Mouse (Mus musculus) liver, adult 2 months (tissue): ENCODE results near the gene Sox6. TPM values are rescaled to one million over a fixed set of nuclear protein-coding genes. Genes with fewer than 3 reads are reported as not detected.
A peak's percentile ranks its signal among the peaks of the same experiment; 100 is the strongest.

Source experiments
- DNase-seq: peaks from one replicate; pipeline ENCODE4 v3.0.0-alpha.2; 2011; ENCODE audit warnings: low read depth, low spot score; ENCODE audit errors: extremely low read depth
- H3K27ac ChIP-seq: fragments of 200-500 bp; replicated peaks from 2 replicates; pipeline ENCODE4 v1.5.1; 2012; ENCODE audit warnings: low read depth, mild to moderate bottlenecking, control low read depth, inconsistent platforms, low read length; ENCODE audit not compliant: insufficient read depth
- H3K27me3 ChIP-seq: fragments of 200-500 bp; 2 replicates; pipeline ENCODE4 v1.6.1; 2012; ENCODE audit warnings: mild to moderate bottlenecking, moderate library complexity, low read length, inconsistent platforms; ENCODE audit not compliant: control insufficient read depth, insufficient read depth
- H3K36me3 ChIP-seq: fragments of 200-500 bp; 2 replicates; pipeline ENCODE4 v1.6.1; 2012; ENCODE audit warnings: low read length, inconsistent platforms; ENCODE audit not compliant: control insufficient read depth, insufficient read depth
- H3K4me1 ChIP-seq: fragments of 200-500 bp; 2 replicates; pipeline ENCODE4 v1.6.1; 2011; ENCODE audit warnings: low read length; ENCODE audit not compliant: control insufficient read depth, insufficient read depth
- H3K4me3 ChIP-seq: fragments of 200-500 bp; 2 replicates; pipeline ENCODE4 v1.5.1; 2011; ENCODE audit warnings: low read depth, mild to moderate bottlenecking, control low read depth, low read length, moderate library complexity; ENCODE audit not compliant: insufficient read depth
- H3K79me2 ChIP-seq: fragments of 200-500 bp; 2 replicates; pipeline ENCODE4 v1.6.1; 2012; ENCODE audit warnings: inconsistent platforms, mild to moderate bottlenecking, low read length, moderate library complexity; ENCODE audit not compliant: control insufficient read depth, insufficient read depth
- H3K9ac ChIP-seq: fragments of 200-500 bp; 2 replicates; pipeline ENCODE4 v1.6.1; 2012; ENCODE audit warnings: low read depth, mild to moderate bottlenecking, control low read depth, inconsistent platforms, low read length
- CTCF ChIP-seq: fragments of 200-500 bp; IDR thresholded peaks from 2 replicates; pipeline ENCODE4 v1.5.1; 2011; ENCODE audit warnings: low read depth, low read length, control low read depth
- POLR2A ChIP-seq: fragments of 200-500 bp; IDR thresholded peaks from 2 replicates; pipeline ENCODE4 v1.6.1; 2011; ENCODE audit warnings: low read length, control low read depth; ENCODE audit not compliant: insufficient read depth; ENCODE audit errors: extremely low read depth
- WGBS: fragments of 180-500 bp; shearing (Covaris S2); methylation state at CpG from one replicate; pipeline ENCODE4 v1.1.7; 2018; 5-methylcytosine and 5-hydroxymethylcytosine counted together
- polyA plus RNA-seq: library from polyadenylated mRNA; depleted of rRNA; stranded (reverse); fragments of >200 nt; gene quantifications from 2 replicates; pipeline ENCODE4 v1.2.3, GENCODE M21; 2012
- total RNA-seq: library from RNA; depleted of rRNA; stranded (reverse); fragments of >200 nt; gene quantifications from 2 replicates; pipeline ENCODE4 v1.2.3, GENCODE M21; 2014

Sox6 gene
- total and polyA plus RNA-seq, 2 experiments, result 16.0 to 34.8 TPM

- no peaks in the 10 kb centered on the region for H3K27me3 ChIP-seq
- H3K27ac ChIP-seq, result no peak overlapping the region
- H3K9ac ChIP-seq, result no peak overlapping the region
- H3K4me1 ChIP-seq, result peaks cover 7% of the 10 kb centered on the region
- H3K36me3 ChIP-seq, result no peaks in the 10 kb centered on the region
- H3K79me2 ChIP-seq, result no peaks in the 10 kb centered on the region; the same call in none of the 2 replicates
- H3K4me3 ChIP-seq, result no peak overlapping the region
- WGBS, result 70% methylated on average over 18 of the region's 18 CpGs
- TF ChIP-seq POLR2A (no peak), CTCF (no peak)
- DNase-seq, result no peak
These were observed 371.8 kb downstream of the Sox6 start for GRCm38 (mm10) chr7:115666686-115667382.

- DNase-seq, result no peak
- H3K9ac ChIP-seq, result no peak overlapping the region
- H3K4me3 ChIP-seq, result no peak overlapping the region
- peaks cover 6% of the 10 kb centered on the region for H3K4me1 ChIP-seq
- H3K36me3 ChIP-seq, result peaks cover 4% of the 10 kb centered on the region; the same call in 1 of the 2 replicates
- 94% methylated on average over 6 of the region's 6 CpGs for WGBS
- H3K27me3 ChIP-seq, result no peaks in the 10 kb centered on the region
- H3K79me2 ChIP-seq, result no peaks in the 10 kb centered on the region; the same call in 1 of the 2 replicates
- TF ChIP-seq CTCF (no peak), POLR2A (no peak)
- H3K27ac ChIP-seq, result no peak overlapping the region
These were observed 375.2 kb downstream of the Sox6 start for GRCm38 (mm10) chr7:115663399-115663798.

- Histone ChIP-seq H3K79me2 (no peaks in the 10 kb centered on the region; the same call in 1 of the 2 replicates), H3K4me3 (no peak overlapping the region), H3K9ac (no peak overlapping the region), H3K27ac (no peak overlapping the region), H3K4me1 (peaks cover 6% of the 10 kb centered on the region), H3K27me3 (no peaks in the 10 kb centered on the region), H3K36me3 (peaks cover 4% of the 10 kb centered on the region; the same call in 1 of the 2 replicates)
- peak; percentile 61 for DNase-seq
- WGBS, result 36% methylated on average over 9 of the region's 9 CpGs
- TF ChIP-seq POLR2A, result no peak
- no peak for TF ChIP-seq CTCF
These were observed 376.5 kb downstream of the Sox6 start for GRCm38 (mm10) chr7:115662121-115662520.

GRCm38 (mm10) chr7:115646696-115647095 is 391.9 kb downstream of the Sox6 start:
- Histone ChIP-seq H3K36me3 (no peaks in the 10 kb centered on the region; the same call in none of the 2 replicates), H3K79me2 (no peaks in the 10 kb centered on the region; the same call in 1 of the 2 replicates), H3K4me3 (no peak overlapping the region), H3K4me1 (no peaks in the 10 kb centered on the region; the same call in 1 of the 2 replicates), H3K27me3 (no peaks in the 10 kb centered on the region), H3K9ac (no peak overlapping the region), H3K27ac (no peak overlapping the region)
- no peak for DNase-seq
- TF ChIP-seq CTCF, result no peak
- TF ChIP-seq POLR2A, result no peak

GRCm38 (mm10) chr7:115645971-115646447 is 392.6 kb downstream of the Sox6 start:
- Histone ChIP-seq H3K36me3 (no peaks in the 10 kb centered on the region; the same call in none of the 2 replicates), H3K9ac (no peak overlapping the region), H3K27me3 (no peaks in the 10 kb centered on the region), H3K4me1 (no peaks in the 10 kb centered on the region; the same call in 1 of the 2 replicates), H3K27ac (no peak overlapping the region), H3K4me3 (no peak overlapping the region), H3K79me2 (no peaks in the 10 kb centered on the region; the same call in 1 of the 2 replicates)
- DNase-seq, result no peak
- WGBS, result 77% methylated on average over 5 of the region's 5 CpGs
- TF ChIP-seq CTCF (no peak), POLR2A (no peak)

- no peak overlapping the region for H3K9ac ChIP-seq
- H3K79me2 ChIP-seq, result no peaks in the 10 kb centered on the region; the same call in 1 of the 2 replicates
- no peaks in the 10 kb centered on the region; the same call in none of the 2 replicates for H3K36me3 ChIP-seq
- no peaks in the 10 kb centered on the region for H3K27me3 ChIP-seq
- 89% methylated on average over 1 of the region's 1 CpGs for WGBS
- H3K4me3 ChIP-seq, result no peak overlapping the region
- no peak overlapping the region for H3K27ac ChIP-seq
- TF ChIP-seq CTCF, result no peak
- TF ChIP-seq POLR2A, result no peak
- no peaks in the 10 kb centered on the region; the same call in 1 of the 2 replicates for H3K4me1 ChIP-seq
- no peak for DNase-seq
These were observed 393.2 kb downstream of the Sox6 start for GRCm38 (mm10) chr7:115645272-115645970.
